Mouse (Mus musculus): ENCODE measurements at regions not wholly inside any gene's neighbourhood (a gene's known extent, or its start where the extent isn't known, plus 50 kb on each side); places are given as distances from the start of the nearest gene placed in this dataset.

DNA sequence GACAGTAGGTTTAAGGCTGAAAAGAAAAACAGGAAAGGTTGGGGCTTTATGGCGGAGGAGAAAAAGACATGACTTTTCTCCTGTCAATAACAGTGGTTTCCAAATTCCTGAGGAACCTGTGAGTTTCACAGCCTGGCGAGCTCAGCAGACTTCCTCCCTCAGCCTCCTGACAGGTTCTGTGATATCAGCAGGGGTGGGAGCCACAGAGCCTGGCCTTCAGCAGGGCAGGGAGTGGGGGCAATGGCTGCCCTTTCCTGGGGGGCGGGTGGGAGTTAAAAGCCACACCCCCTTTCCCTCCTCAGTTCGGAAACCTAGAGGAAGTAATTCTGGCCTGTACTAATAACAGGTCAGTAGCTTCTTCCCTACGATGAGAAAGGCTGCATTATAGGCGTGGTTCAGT is 211.7 kb downstream of the Rchy1 start:
- no peak for DNase-seq

DNA sequence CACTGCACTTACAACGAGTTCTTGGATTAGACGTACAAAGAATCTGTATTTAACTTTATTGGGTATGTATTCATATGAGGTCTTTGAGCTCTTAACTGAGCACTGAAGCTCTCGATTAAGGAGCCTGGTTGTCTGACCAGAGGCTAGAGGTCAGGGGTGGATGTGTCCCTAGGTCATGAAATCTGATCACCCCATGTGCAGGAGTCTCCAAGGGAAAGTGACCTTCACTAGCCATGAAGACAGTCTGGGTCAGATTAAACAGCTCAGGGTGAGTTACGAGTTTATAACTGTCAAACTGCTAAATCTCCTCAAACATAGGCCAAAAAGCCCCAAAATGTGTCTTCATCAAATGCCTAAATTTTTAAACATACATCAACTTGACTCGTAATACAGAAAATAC is 216.8 kb downstream of the Rchy1 start:
- no peak for DNase-seq

DNA sequence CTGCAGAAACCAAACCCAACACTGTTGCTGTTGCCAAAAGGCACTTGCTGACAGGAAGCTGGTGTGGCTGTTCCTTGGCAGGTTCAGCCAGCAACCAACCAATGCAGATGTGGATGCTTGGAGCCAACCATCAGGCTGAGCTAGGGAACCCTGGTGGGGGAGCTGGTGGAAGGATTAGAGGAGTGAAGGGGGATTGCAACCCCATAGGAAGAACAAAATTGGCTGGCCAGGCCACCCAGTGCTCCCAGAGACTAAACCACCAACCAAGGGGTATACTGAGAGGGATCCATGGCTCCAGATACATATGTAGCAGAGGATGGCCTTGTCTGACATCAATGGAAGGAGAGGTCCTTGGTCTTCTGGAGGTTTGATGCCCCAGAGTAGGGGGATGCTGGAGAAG is 218.5 kb downstream of the Rchy1 start:
- DNase-seq: no peak

DNA sequence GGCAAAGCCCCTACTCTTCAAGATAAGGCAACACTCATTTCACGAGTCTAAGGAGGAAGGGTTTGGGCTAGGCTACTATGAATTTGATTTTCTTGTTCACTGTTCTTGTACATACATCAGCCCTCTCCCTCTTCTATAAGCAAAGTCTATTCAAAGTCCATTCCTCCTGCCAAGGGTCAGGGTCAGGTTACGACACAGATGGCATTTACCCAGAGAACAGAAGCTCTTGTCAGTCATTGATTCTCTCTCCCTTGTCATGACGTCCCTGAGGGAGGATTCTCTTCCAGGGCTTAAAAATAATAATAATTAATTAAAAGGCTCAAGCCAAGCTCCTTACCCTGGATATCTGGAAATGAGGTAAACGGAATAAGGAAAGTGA is 222.7 kb downstream of the Rchy1 start:
- DNase-seq: no peak

DNA sequence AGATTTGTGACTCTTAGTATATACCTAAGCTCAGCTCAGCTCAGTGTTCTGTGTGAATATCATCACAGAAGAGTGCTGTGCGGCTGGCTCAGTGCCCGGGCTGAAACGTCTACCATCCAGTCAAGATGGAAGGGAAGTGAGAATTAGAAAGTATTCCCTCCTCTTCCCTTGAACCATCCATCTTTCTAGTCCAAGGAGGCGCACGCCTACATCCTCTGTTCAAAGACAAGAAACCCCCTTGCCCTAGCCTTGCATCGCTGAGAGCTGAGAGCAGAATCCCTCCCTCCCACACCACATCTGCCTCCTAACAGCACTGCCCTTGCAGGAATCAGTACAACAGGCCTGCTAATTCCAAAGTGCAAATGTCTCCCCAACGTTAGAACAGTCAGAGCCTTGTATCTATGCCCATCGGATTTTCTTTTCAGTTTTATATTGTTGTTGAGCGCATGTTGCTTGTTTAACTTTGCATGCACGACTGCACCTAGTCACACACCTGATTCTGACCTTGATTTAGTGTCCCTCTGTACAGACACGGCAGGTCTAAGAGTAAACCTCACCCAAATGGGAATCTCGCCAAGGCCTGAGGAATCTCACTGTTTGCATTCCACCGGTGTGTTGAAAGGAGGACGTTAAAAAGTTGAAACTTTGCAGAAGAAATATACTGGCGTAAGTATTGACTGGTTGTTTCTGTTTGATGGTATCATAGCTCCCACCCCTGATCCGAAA is 222.2 kb downstream of the Parm1 start:
- no peak for DNase-seq

DNA sequence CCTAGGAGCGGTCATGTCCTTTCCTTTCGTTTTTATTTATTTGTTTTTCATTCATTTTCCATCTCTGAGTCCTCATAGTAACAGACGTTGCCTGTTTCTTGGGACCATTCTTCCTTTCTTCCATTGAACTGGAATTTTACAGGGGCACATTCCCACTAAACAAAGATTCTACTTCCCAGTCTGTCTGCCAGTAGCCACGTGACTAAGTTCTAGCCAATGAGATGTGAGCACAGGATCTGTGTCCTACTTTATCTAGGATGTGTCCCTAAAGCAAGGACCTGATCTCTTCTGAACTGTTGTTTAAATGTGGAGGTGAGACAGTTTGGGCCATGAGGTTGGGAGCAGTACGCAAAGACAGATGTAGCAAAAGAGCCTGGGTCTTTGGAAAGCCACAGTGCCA is 214.6 kb downstream of the Parm1 start:
- no peak for DNase-seq

DNA sequence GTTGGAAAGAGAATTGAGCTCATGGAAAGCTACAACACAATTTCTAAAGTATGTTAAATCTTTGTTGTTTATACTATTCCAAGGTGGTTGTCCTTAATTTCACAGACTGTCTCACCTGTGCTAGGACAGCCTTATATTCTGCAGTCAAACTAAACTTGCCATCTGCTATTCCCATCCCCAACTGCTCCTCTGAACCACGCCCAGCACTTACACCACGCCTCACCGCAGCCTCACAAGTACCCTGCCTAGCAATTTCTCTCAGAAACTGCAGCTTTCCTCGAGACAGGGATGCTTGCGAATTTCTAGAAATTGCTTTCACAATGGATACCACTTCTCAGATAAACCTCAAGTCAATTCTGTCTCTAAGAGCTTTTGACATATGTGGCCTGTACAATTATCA is 213.7 kb downstream of the Parm1 start:
- DNase-seq: no peak

DNA sequence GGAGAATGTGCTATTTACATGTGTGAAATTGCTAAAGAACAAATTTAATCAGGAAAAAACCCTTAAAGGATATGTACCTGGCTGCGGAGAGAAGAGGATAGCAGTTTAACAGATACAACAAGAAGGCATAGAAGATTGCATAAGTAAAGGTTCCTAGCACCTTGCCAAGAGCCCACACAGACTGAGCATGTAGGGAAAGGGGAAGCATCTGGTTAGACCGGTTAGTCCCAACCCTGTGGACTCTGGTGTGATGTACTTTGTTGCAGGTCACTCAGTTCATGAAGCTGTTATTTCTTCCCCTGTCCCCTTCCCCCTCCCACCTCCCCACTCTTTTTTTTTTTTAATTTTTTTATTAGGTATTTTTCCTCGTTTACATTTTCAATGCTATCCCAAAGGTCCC is 212.5 kb downstream of the Parm1 start:
- DNase-seq: no peak

DNA sequence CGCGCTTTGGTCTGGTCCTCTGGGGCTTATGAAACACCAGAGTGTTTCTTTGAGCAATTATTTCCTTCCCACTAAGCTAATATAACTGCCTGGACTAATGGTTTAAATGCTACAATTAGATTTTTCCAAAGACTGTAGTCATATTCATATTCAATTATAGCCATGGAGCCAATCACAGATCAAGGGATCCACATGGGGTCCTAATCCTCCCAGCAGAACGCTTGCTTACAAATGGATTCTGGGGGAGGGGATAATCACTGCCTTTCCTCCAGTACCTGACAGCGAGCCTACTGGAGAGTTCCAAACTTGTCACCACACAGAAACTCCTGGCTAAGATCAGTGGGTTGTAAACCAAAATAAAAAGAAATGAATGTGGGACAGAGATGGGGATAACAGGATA is 212.0 kb downstream of the Parm1 start:
- DNase-seq: no peak

DNA sequence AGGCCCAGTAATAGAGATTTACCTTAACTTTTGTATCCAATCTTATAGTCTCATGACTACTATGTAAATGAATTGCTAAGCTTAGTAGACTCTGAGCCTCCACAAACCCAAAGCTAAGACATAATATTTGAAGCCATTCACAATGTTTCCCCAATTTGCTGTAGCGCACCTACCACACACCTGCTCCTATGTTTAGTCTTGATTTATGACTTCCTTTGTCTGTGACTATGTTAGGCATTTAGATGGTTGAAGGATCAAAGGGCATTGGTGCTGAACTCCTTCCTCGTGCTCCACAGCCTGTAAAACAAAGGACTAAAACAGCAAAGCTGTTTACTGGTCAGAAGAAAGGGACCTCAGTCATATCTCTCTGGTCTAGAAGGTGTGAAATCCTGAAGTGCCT is 210.0 kb downstream of the Parm1 start:
- DNase-seq: no peak

DNA sequence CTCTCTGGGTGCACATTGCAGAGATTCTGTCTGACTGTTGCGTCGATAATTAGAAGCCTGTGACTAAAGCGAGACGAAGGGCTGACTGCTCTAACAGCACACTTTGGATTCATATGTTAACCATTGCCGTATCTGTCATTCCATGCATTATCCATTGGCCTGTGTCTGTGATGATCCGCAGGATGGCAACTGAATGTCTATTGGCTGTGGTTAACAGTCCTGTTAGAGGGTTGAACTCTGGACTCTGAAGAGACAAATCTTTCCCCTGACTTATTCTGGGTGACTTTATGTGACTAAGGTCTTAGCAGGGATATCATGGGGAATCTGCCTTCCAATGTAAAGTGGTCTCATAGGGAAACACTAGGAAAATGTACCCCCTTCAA is 208.7 kb downstream of the Parm1 start:
- DNase-seq: no peak

DNA sequence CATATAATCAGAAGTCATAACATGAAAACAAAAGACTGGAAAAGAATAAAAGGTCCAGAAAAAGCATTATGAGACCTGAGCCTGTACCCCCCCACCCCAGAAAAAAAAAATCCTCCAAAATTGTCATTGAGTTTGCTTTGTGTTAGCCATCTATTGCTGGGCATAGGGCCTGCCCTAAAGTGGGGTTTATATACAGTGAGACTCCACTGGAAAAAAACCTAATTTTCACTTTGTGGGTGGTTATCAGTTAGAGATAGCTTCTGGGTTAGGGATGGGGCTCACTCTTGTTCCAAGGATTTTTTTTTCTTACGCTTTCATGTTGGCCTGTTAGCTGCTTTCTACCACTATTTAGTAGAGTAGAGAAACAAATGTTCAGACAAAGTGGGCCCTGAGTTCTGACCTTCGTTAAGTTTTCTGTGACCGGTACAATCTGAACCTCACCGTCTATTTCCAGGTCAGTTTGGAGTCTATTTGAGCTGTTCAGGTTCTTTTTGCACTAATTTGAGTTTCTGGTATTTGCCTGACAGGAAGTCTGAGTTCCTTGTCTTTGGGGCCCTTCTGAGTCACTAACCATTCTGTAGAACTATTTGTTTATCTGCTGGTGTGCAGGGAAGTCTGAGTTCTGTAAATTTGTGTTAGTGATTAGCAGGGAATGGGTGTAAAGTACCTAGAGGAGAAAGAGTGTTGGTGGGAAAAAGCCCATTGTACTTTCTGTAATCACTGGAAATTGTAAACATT is 208.1 kb downstream of the Parm1 start:
- no peak for DNase-seq

DNA sequence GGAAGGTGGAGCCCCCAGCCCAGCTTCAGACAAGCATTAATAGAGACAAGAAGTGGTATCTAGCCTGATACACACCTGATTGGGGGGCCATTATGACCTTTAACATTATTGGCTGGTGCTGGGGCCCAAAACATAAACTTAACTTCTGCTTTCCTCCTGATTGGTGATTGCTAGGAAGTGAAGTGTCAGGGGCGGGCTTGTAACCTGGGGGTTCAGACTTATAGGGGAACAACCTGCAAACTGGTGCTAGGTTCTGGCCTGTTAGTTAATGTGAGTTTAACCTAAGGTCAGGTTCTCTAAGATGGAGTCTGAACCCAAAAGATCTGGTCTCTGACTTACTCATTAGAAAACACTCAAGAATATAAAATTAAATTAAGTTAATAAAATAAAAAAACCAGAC is 207.5 kb downstream of the Parm1 start:
- no peak for DNase-seq

DNA sequence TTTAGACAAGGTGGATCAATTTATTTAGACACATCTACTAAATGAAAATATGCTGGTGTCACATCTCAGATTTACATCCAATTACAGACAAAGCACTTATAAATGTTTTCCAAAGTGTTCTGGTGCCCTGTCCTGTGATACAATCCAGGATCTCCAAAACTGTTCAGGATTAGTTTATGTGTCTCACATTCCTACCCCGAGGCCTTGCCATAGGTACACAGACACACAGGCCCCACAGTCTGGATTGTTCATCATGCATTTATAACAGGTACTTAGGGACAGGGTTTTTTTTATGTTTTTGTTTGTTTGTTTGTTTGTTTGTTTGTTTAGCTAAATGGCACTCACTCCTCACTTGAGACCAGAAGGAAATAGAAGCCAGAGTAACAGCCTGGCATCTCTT is 206.0 kb downstream of the Parm1 start:
- no peak for DNase-seq

DNA sequence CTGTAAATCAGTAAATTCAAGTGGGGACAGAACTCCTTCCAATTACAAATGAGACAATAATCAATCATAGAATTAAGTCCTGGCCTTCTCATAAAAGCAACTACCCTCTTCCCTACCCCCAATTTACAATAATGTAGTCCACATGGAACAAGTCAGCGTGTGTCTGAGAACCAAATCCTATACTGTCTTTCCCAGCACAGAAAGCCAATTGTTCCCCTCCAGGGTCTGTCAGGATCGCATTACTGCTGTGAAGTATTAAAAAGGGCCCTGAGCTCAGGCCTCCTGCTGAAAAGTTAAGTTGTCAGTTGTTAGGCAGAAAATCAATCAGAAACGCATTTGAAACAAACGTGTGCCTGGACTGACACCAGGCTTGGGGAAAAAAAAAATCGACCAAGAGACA is 205.6 kb downstream of the Parm1 start:
- no peak for DNase-seq

DNA sequence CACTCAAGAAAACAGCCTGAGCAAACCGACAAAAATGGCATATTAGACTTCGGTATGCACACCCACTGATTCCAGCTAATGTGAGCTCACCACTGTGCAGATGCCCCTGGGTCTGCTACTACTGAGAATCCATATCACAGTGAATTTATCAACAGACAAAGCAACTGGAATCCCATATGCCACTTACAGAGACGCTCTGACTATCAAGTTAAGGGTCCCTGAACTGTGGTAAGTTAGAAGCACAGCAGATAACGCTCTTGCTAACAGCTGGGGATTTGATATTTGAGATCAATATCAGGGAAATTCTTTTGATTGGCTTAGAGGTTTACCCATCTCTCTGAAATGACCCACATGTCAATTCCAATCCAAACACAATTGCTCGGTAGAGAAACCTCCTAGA is 205.0 kb downstream of the Parm1 start:
- DNase-seq: no peak

DNA sequence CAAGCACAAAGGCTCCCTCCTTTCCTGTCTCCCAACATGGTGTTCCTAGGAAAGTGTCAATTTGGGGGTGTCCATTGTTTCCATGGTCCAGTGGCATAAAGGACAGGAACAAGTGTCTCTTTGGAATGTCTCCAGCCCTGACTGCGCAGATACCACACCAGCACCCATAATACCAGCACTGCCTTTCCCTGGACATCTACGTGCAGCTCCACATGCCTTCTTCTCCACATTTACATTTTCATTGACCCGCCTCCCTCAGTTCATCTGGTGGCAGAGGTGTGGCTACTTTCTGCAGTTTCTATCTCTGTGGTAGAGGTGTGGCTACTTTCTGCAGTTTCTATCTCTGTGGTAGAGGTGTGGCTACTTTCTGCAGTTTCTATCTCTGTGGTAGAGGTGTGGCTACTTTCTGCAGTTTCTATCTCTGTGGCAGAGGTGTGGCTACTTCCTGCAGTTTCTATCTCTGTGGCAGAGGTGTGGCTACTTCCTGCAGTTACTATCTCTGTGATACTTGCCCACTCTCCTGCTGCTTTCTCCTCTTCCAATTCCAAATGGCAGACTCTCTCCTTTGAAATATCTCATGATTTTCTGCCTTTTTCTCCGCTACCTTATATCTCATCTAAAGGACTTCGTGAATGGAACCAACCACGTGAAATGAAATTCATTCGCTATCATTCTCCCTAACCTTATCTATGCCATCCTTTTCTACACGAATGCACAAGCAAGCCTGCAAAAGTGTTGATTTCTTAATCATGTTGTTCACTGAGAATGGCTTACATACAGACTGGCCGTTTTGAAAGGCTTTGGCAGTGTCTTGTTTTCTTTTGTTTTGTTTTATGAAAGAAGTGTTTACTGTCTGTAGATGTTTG is 204.0 kb downstream of the Parm1 start:
- no peak for DNase-seq

DNA sequence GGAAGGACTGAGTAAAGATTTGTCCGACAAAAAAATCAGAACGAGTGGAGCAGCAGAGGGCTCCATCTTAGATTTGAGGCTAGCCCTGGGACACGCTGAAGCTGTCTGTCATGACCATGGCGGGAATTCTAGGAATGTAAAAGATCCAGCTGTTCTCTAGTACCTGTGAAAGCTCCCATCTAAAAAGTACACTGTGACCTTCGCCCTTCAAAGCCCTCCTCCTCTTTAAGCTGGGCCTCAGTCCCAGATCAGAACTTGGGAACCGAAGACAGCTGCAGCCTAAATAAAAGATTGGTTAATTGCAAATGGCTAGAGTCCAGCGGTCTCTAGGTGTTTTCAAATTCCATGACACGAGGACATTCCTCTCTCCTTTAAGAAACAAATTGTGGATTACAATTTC is 195.6 kb downstream of the Parm1 start:
- DNase-seq: no peak

DNA sequence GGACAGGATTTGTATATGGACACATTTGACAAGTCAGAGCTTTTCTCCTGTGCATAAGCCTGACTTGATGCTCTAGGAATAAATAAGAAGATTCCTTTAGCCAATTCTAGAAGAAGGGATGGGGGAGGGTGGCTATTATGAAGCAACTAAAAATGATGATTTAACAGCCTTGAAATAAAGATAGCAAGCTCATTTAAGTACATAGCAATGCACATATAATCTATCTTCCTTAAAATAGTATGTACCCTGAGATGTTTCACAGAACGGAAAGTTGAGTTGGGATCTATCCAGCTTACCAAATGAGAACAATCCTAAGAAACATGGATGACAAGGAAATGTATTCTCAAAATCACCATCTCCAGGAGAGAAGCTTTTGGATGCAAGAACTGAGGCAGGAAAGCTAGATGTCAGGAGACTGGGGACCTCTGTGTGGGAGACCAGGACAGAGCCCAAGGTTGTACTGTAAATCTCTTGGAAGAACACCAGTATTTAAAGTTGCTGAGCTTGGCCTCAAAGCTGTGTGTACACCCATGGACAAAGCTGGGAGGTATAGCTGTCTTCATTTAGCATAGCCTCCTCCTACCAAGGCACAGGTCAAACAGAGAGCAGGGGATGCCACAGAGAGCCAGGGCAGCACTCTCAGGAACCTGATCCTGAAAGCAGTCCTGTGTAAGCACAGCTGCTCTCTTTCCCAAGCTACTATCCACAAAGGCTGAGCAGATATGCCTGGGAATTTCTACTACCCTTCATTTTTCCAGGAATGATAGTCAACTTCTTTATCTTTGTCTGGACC is 192.3 kb downstream of the Parm1 start:
- no peak for DNase-seq

DNA sequence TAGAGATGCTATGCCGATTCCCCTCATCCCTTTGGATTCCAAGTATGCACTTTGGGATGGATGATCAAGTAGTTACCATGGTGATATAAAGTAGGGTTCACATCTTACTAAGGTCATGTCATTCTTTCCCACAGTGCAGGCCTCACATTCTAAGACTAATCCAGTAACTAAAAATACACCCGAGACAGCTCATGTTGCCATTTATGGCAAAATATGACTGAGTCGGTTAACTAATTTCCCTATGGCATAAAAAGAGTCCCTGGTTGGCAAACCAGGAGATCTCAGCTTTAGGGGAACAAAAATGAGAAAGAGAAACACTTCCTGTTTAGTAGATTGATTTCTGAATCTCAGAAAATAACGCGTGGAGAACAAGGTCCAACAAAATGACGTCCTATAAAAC is 190.7 kb downstream of the Parm1 start:
- no peak for DNase-seq

DNA sequence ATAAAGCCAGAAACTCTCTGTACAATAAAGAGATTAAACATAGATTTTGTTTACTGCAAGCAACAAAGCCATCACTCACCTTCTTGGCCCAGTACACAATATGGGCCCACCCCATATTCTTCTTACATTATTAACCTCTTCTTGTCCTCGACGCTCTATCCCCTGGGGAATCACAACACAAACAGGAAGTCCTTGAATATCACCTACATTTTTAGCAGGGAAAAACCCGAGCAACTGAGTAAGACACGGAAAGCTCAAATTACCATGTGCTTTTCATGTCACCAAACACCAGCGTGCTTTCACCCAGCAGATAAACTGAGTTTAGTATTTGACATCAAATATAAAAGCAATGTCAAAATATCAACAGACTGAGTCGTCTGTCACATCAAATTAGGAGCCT is 179.7 kb downstream of the Parm1 start:
- DNase-seq: no peak

DNA sequence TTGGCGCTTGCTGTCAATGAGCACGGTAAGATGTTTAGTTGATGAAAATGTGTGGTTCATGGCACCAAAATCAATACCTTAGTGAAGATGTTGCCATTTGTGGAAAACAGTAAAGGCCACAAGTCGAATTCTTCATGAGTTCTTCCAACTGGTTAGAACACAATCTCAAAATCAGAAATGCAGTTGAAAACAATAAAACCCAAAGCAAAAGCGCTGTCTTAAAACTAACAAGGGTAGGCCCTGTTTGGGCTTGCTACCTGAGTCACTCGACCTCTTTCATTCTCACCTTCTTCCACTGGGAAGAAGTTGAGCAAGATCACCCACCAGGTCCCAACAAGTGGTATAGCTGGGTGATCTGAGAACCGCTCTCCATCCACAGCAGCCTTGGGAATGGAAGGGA is 179.1 kb downstream of the Parm1 start:
- no peak for DNase-seq

DNA sequence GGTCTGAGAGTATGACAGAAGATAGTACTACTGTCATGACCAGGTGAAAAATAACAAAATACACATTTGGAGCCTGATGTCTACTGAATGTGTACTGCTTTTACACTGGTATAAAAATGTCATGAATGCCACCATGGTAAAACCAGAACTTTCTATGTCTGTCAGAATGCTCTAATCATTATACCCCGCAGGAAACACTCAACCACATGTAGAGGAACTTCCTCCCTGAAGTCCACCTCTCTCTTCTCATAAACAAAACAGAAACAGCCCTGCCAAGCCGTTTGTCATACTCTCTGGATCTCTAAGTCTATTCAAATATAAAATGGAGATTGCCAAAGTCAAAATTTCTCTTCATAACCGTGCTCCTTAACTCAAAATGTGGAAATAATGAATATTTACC is 178.2 kb downstream of the Parm1 start:
- DNase-seq: no peak

Data from adrenal gland, postnatal 25 days (tissue).